Mouse (Mus musculus): ENCODE measurements at regions not wholly inside any gene's neighbourhood (a gene's known extent, or its start where the extent isn't known, plus 50 kb on each side); places are given as distances from the start of the nearest gene placed in this dataset.
"Not testable (repeated sequence)": the region's sequence is repeated elsewhere in the genome, so short reads cannot be mapped to it uniquely, and the experiment has no call there.

DNA sequence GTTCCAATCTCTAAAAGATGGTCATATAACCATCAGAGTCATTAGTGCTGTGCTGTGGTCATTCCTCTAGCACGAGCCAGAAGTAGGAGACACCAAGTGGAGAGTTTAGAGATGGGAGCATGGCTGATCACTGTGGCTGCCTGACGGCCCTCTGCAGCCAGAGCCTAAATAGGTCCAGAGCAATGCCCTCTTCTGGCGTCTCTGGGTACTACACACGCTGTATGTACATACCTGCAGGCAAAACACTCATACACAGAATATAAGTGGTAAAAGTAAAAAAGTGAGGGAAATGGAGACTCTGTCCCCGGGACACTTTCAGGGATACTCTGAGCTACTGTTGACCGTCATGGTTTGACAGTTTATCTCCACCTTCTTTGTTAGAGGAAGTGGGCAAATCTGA is 91.4 kb downstream of the Gm21738 start:
- no peak for DNase-seq (ENCODE audit: low spot score)

DNA sequence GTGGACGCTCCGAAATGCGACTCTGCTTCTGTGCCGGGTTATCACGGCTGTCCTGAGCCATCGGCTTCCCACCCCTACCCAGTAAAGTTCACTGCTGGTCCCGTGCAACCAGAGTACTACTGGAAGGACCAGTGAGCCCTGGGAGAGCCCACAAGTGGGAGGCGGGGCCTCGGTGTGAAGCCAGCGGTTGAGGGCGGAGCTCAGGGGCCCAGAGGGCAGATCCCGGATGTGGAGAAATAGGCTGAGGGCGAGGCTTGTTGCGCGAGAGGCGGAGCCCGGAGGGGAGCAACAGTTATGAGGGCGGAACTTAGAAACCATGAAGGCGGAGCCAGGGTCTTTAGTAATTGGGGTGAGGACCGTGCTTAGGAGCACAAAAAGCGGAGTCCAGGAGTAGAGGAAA is 107.1 kb downstream of the Gm21738 start:
- DNase-seq (ENCODE audit: low spot score): no peak

DNA sequence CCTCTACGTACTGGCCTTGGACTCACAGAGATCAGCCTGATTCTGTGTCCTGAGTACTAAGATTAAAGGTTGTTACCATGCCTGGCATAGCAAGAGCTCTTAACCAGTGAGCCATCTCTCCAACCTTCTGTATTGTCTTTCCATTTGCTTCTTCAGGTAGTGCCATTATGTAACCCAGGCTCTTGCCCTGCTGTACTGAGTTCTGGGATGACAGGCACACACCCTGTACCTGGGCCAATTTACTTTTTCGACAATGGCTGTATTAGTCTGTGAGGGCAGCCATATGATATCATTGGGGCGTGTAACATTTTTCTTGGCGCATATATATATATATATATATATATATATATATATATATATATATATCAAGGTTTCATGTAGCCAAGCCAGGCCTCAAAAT is 115.9 kb downstream of the Gm21738 start:
- DNase-seq (ENCODE audit: low spot score): not testable (repeated sequence)

DNA sequence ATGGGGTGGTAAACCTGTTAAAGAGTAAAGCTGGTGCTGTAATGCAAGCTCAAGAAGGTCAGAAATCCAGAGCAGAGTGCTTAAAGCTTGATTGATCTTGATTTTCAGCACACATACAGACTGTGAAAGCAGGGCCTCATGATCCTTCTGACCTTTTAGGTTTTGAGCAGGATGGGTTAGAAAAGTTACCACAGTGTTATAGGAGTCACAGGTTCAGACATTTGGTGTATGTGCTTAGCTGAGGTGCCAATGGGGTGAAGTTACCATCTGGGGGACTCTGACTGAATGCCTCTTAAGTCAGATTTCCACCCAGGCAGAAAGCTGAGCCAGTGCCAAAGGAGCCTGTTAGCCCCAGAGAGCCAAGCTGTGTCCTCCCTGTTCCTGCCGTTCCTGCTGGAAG is 139.6 kb downstream of the Gm21738 start:
- DNase-seq (ENCODE audit: low spot score): no peak

DNA sequence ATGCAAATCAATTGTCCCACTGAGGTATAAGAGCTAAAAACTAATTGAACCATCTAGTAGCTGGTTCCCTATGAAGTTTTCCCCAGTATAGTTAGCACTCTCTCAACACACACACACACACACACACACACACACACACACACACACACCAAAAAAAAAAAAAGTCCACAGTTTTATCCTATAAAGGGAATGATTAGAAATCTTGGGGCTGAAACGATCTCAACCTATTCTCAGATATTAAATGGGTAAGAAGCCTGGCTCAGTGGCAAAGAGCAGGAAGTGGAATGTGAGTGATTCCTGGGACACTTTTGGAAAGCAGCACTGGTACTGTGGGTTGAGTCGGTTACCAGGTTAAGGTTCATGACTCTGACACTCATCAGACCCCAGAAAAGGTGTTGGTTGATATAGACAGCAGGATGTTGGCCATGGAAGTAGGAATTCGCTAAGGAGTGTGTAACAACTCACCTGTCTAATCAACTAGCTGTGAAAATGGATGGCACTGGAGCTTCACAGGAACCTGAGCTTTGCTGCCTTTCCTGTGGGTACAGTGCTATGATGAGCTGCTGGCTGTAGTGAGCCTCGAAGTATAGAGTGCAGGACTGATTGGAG is 140.8 kb downstream of the Gm21738 start:
- DNase-seq (ENCODE audit: low spot score): peak; percentile 29

Measured in heart, adult 8-10 months (tissue).